Mouse (Mus musculus) heart, postnatal 25 days (tissue): Measurements from ENCODE around the gene Pcbd2. TPM values are rescaled to one million over a fixed set of nuclear protein-coding genes. Genes with fewer than 3 reads are reported as not detected.

ENCODE experiments used
- DNase-seq: peaks from one replicate; pipeline ENCODE4 v3.0.0; 2022; ENCODE audit warnings: low spot score
- intact Hi-C: fragments of 180-260 bp; cut with DNase I; formaldehyde crosslinking; loops from one replicate; pipeline ENCODE4 v1.15.1; 2025
- total RNA-seq, 2 experiments: library from RNA; stranded (reverse); gene quantifications; 2 replicates each; pipeline ENCODE4 v1.2.3; 2021

The Pcbd2 gene
- total RNA-seq, 2 experiments from 2014 or later: 38.2 to 42.5 TPM

- intact Hi-C loops: no loop called here
These were observed 3.5 kb downstream of the Pcbd2 start for GRCm38 (mm10) chr13:55730716-55731115.

GRCm38 (mm10) chr13:55732121-55732520, 5.0 kb downstream of the Pcbd2 start:
- DNase-seq: no peak
- intact Hi-C loops: no loop called here

More at GRCm38 (mm10) chr13:55730716-55731115, 3.5 kb downstream of the Pcbd2 start:
- no peak for DNase-seq

- DNase-seq: no peak
- intact Hi-C loops: no loop called here
These were observed 6.7 kb downstream of the Pcbd2 start for GRCm38 (mm10) chr13:55733628-55734502.

- DNase-seq: no peak
- intact Hi-C loops: no loop called here
These were observed 10.7 kb downstream of the Pcbd2 start for GRCm38 (mm10) chr13:55737885-55738284.

- intact Hi-C loops: no loop called here
- DNase-seq: no peak
These were observed 15.1 kb downstream of the Pcbd2 start for GRCm38 (mm10) chr13:55742306-55742705.

GRCm38 (mm10) chr13:55754380-55754779, 27.2 kb downstream of the Pcbd2 start:
- DNase-seq: no peak
- intact Hi-C loops: no loop called here

- DNase-seq: no peak
- intact Hi-C loops: no loop called here
These were observed 29.6 kb downstream of the Pcbd2 start for GRCm38 (mm10) chr13:55756789-55757188.

- DNase-seq: no peak
- intact Hi-C loops: no loop called here
These were observed 30.5 kb downstream of the Pcbd2 start for GRCm38 (mm10) chr13:55757645-55758044.

- DNase-seq: no peak
- intact Hi-C loops: no loop called here
These were observed 33.4 kb downstream of the Pcbd2 start for GRCm38 (mm10) chr13:55760576-55760975.

- intact Hi-C loops: no loop called here
- DNase-seq: no peak
These were observed 34.3 kb downstream of the Pcbd2 start for GRCm38 (mm10) chr13:55761486-55761885.

- DNase-seq: no peak
- intact Hi-C loops: no loop called here
These were observed 47.2 kb downstream of the Pcbd2 start for GRCm38 (mm10) chr13:55774352-55774751.

- DNase-seq: no peak
- intact Hi-C loops: no loop called here
These were observed 47.9 kb downstream of the Pcbd2 start for GRCm38 (mm10) chr13:55775056-55775455.

GRCm38 (mm10) chr13:55784268-55784667, 57.1 kb downstream of the Pcbd2 start, which contains the start of gene Catsper3:
Catsper3 (plus strand) TSS chr13:55784568.
- intact Hi-C loops: no loop called here
- no peak for DNase-seq

- intact Hi-C loops: no loop called here
- no peak for DNase-seq
These were observed 59.0 kb downstream of the Pcbd2 start for GRCm38 (mm10) chr13:55786120-55786519.

GRCm38 (mm10) chr13:55801246-55801645, 74.1 kb downstream of the Pcbd2 start:
- intact Hi-C loops: no loop called here
- DNase-seq: no peak

- DNase-seq: no peak
- intact Hi-C loops: no loop called here
These were observed 76.8 kb downstream of the Pcbd2 start for GRCm38 (mm10) chr13:55803973-55804372.

GRCm38 (mm10) chr13:55809041-55809623, 82.0 kb downstream of the Pcbd2 start:
- DNase-seq: no peak
- intact Hi-C loops: no loop called here

GRCm38 (mm10) chr13:55809707-55810106, 82.5 kb downstream of the Pcbd2 start:
- DNase-seq: no peak
- intact Hi-C loops: no loop called here

- intact Hi-C loops: no loop called here
- DNase-seq: no peak
These were observed 83.8 kb downstream of the Pcbd2 start for GRCm38 (mm10) chr13:55810947-55811346.

GRCm38 (mm10) chr13:55813490-55814016, 86.4 kb downstream of the Pcbd2 start:
- intact Hi-C loops: no loop called here
- DNase-seq: no peak

- no peak for DNase-seq
- intact Hi-C loops: no loop called here
These were observed 87.7 kb downstream of the Pcbd2 start for GRCm38 (mm10) chr13:55814834-55815233.
